In the genomic region with DNA sequence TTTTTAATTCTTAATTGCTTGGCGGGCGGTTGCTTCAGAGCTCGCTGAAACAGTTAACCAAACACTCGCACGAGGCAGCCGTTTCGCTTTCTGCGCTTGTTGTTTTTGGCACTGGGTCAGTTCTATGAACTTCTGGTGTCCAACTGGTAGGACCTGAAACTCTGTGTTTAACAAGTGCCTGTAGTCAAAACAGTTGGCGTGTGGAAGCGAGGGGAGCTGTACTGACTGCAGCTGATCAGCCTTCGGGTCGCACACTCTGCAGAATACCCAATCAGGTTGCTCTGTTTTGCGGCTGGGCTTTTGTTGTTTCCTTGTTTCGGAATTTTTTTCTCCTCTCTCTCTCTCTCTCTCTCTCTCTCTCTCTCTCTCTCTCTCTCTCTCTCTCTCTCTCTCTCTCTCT, we compare ENCODE assay signal across 8 mouse cellular contexts.
DNase-seq lines count a peak whose midpoint lies in the region; ATAC-seq lines count a peak whose summit lies in the region.

No protein-coding gene starts in this region.

- under 1% methylated on average over 14 of the region's 14 CpGs for WGBS in intestine, embryonic 16.5 days
- WGBS in limb, embryonic 15.5 days, result under 1% methylated on average over 14 of the region's 14 CpGs
- under 1% methylated on average over 14 of the region's 14 CpGs for WGBS in midbrain, embryonic 15.5 days
- WGBS in stomach, embryonic 15.5 days, result 0% methylated on average over 14 of the region's 14 CpGs

- H3K36me3 ChIP-seq in intestine, embryonic 16.5 days (ENCODE audit: control insufficient read depth, insufficient read depth, low read length), result no peaks in the 10 kb centered on the region
- no peaks in the 10 kb centered on the region for H3K36me3 ChIP-seq in limb, embryonic 15.5 days
- H3K36me3 ChIP-seq in midbrain, embryonic 15.5 days (replicated peaks), result no peaks in the 10 kb centered on the region
- H3K36me3 ChIP-seq in stomach, embryonic 15.5 days, result no peaks in the 10 kb centered on the region

- peak overlapping the region; percentile 76 for H3K4me2 ChIP-seq in intestine, embryonic 16.5 days (ENCODE audit: low read depth, low read length)
- H3K4me2 ChIP-seq in limb, embryonic 15.5 days, result peak overlapping the region; percentile 90
- peak overlapping the region; percentile 78 for H3K4me2 ChIP-seq in midbrain, embryonic 15.5 days
- peak overlapping the region; percentile 79 for H3K4me2 ChIP-seq in stomach, embryonic 15.5 days

- H3K27me3 ChIP-seq in intestine, embryonic 16.5 days (replicated peaks; ENCODE audit: control insufficient read depth, insufficient read depth, low read length), result no peaks in the 10 kb centered on the region
- H3K27me3 ChIP-seq in limb, embryonic 15.5 days, result no peaks in the 10 kb centered on the region
- no peaks in the 10 kb centered on the region for H3K27me3 ChIP-seq in midbrain, embryonic 15.5 days (replicated peaks)
- no peaks in the 10 kb centered on the region for H3K27me3 ChIP-seq in stomach, embryonic 15.5 days (replicated peaks)

- intact Hi-C loops in left cerebral cortex, postnatal 10 days (cut with DNase I), result no loop called here

- DNase-seq in left cerebral cortex, postnatal 10 days (ENCODE audit: extremely low spot score in 1 of 2, low spot score in 2 of 2), result peak; percentile 49 to 73
- DNase-seq in left cerebral cortex, adult 8-10 months (ENCODE audit: low spot score in 2 of 2), result no peak
- peak; percentile 76 for DNase-seq in embryo, embryonic 11 days

- peaks cover 13% of the 10 kb centered on the region for H3K4me1 ChIP-seq in intestine, embryonic 16.5 days (ENCODE audit: control insufficient read depth, insufficient read depth, low read length)
- H3K4me1 ChIP-seq in limb, embryonic 15.5 days, result peaks cover 23% of the 10 kb centered on the region
- peaks cover 25% of the 10 kb centered on the region for H3K4me1 ChIP-seq in midbrain, embryonic 15.5 days
- 0 out of 2 replicates have a peak, but pooled peaks cover 17% of the 10 kb centered on the region for H3K4me1 ChIP-seq in stomach, embryonic 15.5 days

- ATAC-seq in granulocyte monocyte progenitor cell, adult 5-6 weeks (replicated peaks; ENCODE audit: poor library complexity, severe bottlenecking), result peak; percentile 62
- peak; percentile 84 for ATAC-seq in intestine, embryonic 16.5 days
- ATAC-seq in limb, embryonic 15.5 days (ENCODE audit: insufficient number of reproducible peaks, low FRiP score, low TSS enrichment, low read depth), result peak; percentile 71; the same call in 1 of the 2 replicates
- ATAC-seq in midbrain, embryonic 15.5 days (replicated peaks), result peak; percentile 80
- peak; percentile 82 for ATAC-seq in stomach, embryonic 15.5 days (ENCODE audit: insufficient read depth, low FRiP score, low read depth)

- H3K4me3 ChIP-seq in intestine, embryonic 16.5 days (ENCODE audit: low read length), result peak overlapping the region; percentile 58
- peak overlapping the region; percentile 48 for H3K4me3 ChIP-seq in limb, embryonic 15.5 days
- H3K4me3 ChIP-seq in midbrain, embryonic 15.5 days, result peak overlapping the region; percentile 38
- H3K4me3 ChIP-seq in stomach, embryonic 15.5 days (replicated peaks), result peak overlapping the region; percentile 55

- H3K27ac ChIP-seq in intestine, embryonic 16.5 days (ENCODE audit: low read length), result peak overlapping the region; percentile 52
- peak overlapping the region; percentile 17; the same call in 1 of the 2 replicates for H3K27ac ChIP-seq in limb, embryonic 15.5 days
- H3K27ac ChIP-seq in midbrain, embryonic 15.5 days, result no peak overlapping the region
- peak overlapping the region; percentile 59 for H3K27ac ChIP-seq in stomach, embryonic 15.5 days

- H3K9me3 ChIP-seq in intestine, embryonic 16.5 days (ENCODE audit: control insufficient read depth, low read length), result no peaks in the 10 kb centered on the region
- H3K9me3 ChIP-seq in limb, embryonic 15.5 days, result no peaks in the 10 kb centered on the region
- H3K9me3 ChIP-seq in midbrain, embryonic 15.5 days, result no peaks in the 10 kb centered on the region
- no peaks in the 10 kb centered on the region for H3K9me3 ChIP-seq in stomach, embryonic 15.5 days

- peak overlapping the region; percentile 58 for H3K9ac ChIP-seq in intestine, embryonic 16.5 days (ENCODE audit: low read depth, low read length)
- 0 out of 2 replicates have a peak overlapping the region, but pooled peaks have one; percentile 23 for H3K9ac ChIP-seq in limb, embryonic 15.5 days
- no peak overlapping the region for H3K9ac ChIP-seq in midbrain, embryonic 15.5 days
- no peak overlapping the region for H3K9ac ChIP-seq in stomach, embryonic 15.5 days

Comparison
In these comparisons a context has a peak if more than half of its experiments do, and no peak if none do; other contexts are left out.
1. DNase-seq: peak in left cerebral cortex, postnatal 10 days (2 of 2) and embryo, embryonic 11 days (single experiment); none in left cerebral cortex, adult 8-10 months (0 of 2).
2. H3K9ac ChIP-seq: peak in intestine, embryonic 16.5 days (single experiment) and limb, embryonic 15.5 days (single experiment); none in midbrain, embryonic 15.5 days (single experiment) and stomach, embryonic 15.5 days (single experiment).
3. Peak in every context shown above with its lines, with median percentiles within 50 percentile points of each other: ATAC-seq, H3K4me2 ChIP-seq and H3K4me3 ChIP-seq.